Mouse (Mus musculus) forebrain, embryonic 14.5 days (tissue): ENCODE measurements at regions not wholly inside any gene's neighbourhood (a gene's known extent, or its start where the extent isn't known, plus 50 kb on each side); places are given as distances from the start of the nearest gene placed in this dataset.

Source experiments
- ATAC-seq: fragments of 200-750 bp; cut with Nextera tagmentation; 2 replicates; pipeline ENCODE4 v1.8.0; 2017; ENCODE audit warnings: mild to moderate bottlenecking, moderate library complexity
- DNase-seq: peaks from one replicate; pipeline ENCODE4 v3.0.0-alpha.2; 2015; ENCODE audit warnings: low spot score
- H3K27ac ChIP-seq: fragments of 300-500 bp; sonication (generic); 2 replicates; pipeline ENCODE4 v1.5.1; 2014; ENCODE audit warnings: low read depth, mild to moderate bottlenecking, control low read depth, low read length, moderate library complexity
- H3K27me3 ChIP-seq: fragments of 300-500 bp; sonication (generic); replicated peaks from 2 replicates; pipeline ENCODE4 v1.6.1; 2014; ENCODE audit warnings: low read length, control low read depth, mixed read lengths; ENCODE audit not compliant: control insufficient read depth, insufficient read depth
- H3K36me3 ChIP-seq: fragments of 300-500 bp; sonication (generic); 2 replicates; pipeline ENCODE4 v1.6.1; 2014; ENCODE audit warnings: low read length, control low read depth; ENCODE audit not compliant: control insufficient read depth, insufficient read depth
- H3K4me1 ChIP-seq: fragments of 300-500 bp; sonication (generic); 2 replicates; pipeline ENCODE4 v1.6.1; 2014; ENCODE audit warnings: antibody characterized with exemption, low read length, control low read depth; ENCODE audit not compliant: control insufficient read depth, insufficient read depth
- H3K4me2 ChIP-seq: fragments of 300-500 bp; sonication (generic); 2 replicates; pipeline ENCODE4 v1.6.1; 2014; ENCODE audit warnings: mild to moderate bottlenecking, control low read depth, low read length
- H3K4me3 ChIP-seq: fragments of 300-500 bp; sonication (generic); 2 replicates; pipeline ENCODE4 v1.5.1; 2014; ENCODE audit warnings: low read depth, low read length, control low read depth
- H3K9ac ChIP-seq: fragments of 300-500 bp; sonication (generic); 2 replicates; pipeline ENCODE4 v1.6.1; 2014; ENCODE audit warnings: mild to moderate bottlenecking, low read length, control low read depth, moderate library complexity
- H3K9me3 ChIP-seq: fragments of 300-500 bp; sonication (generic); replicated peaks from 2 replicates; pipeline ENCODE4 v1.6.1; 2016; ENCODE audit warnings: low read length, control low read depth, mixed read lengths; ENCODE audit not compliant: control insufficient read depth
- WGBS: fragments of 180-500 bp; shearing (Covaris S2); extraction: QIAGEN DNeasy Blood & Tissue Kit; methylation state at CpG from one replicate; pipeline ENCODE4 v1.1.7; 2014; 5-methylcytosine and 5-hydroxymethylcytosine counted together

DNA sequence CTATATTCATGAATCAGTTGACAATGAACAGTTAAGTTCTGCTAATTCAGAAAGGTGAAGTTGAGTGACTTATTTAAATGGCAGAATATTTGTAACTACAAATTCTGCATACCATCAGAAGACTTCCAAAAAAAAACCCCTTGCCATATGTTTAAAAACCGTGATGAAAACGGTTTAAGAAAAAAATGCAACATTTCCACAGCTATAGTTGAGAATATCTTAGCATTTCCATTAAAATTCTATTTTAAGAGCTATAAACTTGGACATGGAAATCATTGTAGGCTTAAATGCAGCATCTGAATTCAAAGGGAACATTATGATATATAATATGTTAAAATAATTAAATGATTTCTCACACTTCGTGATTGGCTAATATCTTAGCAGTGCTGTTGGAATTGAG is 799.5 kb downstream of the Zpld1 start:
- H3K4me3 ChIP-seq: no peak overlapping the region
- H3K36me3 ChIP-seq: no peaks in the 10 kb centered on the region
- H3K9me3 ChIP-seq: no peaks in the 10 kb centered on the region
- ATAC-seq (no peak), DNase-seq (peak; percentile 14)
- H3K4me2 ChIP-seq: no peak overlapping the region
- H3K9ac ChIP-seq: no peak overlapping the region
- WGBS: 84% methylated on average over 3 of the region's 3 CpGs
- H3K4me1 ChIP-seq: no peaks in the 10 kb centered on the region
- no peak overlapping the region for H3K27ac ChIP-seq
- no peaks in the 10 kb centered on the region for H3K27me3 ChIP-seq
